Mouse (Mus musculus): ENCODE results near the gene Decr2. TPM values are rescaled to one million over a fixed set of nuclear protein-coding genes. Genes with fewer than 3 reads are reported as not detected.
A peak's percentile ranks its signal among the peaks of the same experiment; 100 is the strongest.

Gene Decr2
- polyA plus RNA-seq, 1 experiment from 2014 or later: 17.0 TPM

DNA sequence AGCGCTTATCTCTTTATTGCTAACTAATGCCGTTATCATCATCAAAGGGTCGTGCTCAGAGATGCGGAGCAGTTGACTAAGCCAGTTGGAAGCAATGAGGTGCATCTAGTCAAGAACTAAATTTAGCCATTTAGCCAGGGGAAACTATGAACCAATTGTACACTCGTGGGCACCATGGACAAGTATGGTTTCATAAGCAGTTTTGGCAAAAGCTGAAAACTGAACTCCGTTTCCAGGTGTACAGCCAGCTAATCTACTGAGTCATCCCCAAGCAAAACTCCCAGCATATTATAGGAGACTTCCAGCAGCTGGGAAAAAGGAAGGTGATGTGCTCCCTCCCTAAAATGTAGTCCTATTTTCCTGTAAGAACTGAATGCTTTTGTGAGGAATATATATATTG, 20.0 kb downstream of the Decr2 start:
- Histone ChIP-seq H3K4me1 (ENCODE audit: control insufficient read depth, insufficient read depth, low read length) (peaks cover 32% of the 10 kb centered on the region), H3K4me2 (peak overlapping the region; percentile 99), H3K36me3 (ENCODE audit: control insufficient read depth, insufficient read depth, low read length) (no peaks in the 10 kb centered on the region), H3K9ac (ENCODE audit: low read length) (no peak overlapping the region; the same call in 1 of the 2 replicates), H3K4me3 (ENCODE audit: low read depth, low read length) (peak overlapping the region; percentile 63; the same call in 1 of the 2 replicates), H3K9me3 (ENCODE audit: control insufficient read depth, low read length) (no peaks in the 10 kb centered on the region), H3K27me3 (ENCODE audit: control insufficient read depth, insufficient read depth, low read length) (peaks cover 3% of the 10 kb centered on the region; the same call in 1 of the 2 replicates), H3K27ac (ENCODE audit: low read depth, low read length) (no peak overlapping the region)
- WGBS: 40% methylated on average over 6 of the region's 6 CpGs
- ATAC-seq (ENCODE audit: low FRiP score): no peak
- no peak for DNase-seq (ENCODE audit: low spot score, missing footprints)

DNA sequence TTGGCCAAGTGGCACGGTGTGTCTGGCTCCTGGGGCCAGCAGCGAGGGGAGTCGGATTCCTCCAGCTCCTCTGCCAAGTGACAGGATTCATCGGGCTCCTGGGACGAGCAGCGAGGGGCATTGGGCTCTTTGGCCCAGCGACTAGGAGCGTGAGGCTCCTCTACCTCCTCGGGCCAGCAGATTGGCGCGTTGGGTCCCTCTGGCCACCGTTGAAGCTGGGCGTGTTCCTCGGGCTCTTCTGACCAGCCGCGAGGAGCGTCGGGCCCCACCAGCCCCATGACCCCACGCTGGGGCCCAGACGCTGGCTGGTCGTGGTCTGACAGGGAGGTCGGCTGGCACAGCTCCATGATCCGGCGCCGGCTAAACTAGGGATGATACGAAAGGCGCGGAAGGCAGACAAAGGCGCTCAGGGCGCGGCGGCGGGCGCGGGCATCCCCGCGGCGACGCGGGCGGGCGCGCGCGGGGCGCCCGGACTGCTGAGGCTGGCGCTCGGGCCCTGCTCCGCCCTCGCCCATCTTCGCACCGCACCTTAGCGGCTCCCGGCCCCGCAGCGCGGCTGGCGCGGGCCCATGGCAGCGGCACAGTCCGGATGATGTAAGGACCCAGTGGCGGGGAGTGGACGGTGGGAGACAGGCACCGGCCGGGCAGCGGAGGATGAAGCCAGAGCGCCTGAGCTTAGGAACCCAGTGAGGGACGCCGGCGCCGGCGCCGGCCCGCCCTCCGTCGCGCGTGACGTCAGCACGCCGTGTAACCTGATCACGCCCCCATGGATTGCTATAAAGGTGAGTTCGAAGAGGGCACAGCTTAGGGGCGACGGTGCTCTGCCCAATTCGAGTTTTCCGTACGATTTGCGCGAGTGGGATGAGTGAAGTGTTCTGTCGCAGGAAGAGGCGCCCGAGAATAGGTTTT, 21.1 kb downstream of the Decr2 start, which contains the start of gene Rab11fip3:
Gene Rab11fip3, minus strand, starts transcription at position 725 of the 909 bp plus-strand sequence.
- Histone ChIP-seq H3K4me1 (ENCODE audit: control insufficient read depth, insufficient read depth, low read length) (peaks cover 33% of the 10 kb centered on the region), H3K4me3 (ENCODE audit: low read depth, low read length) (peak within 1 kb of the TSS; percentile 63), H3K27ac (ENCODE audit: low read depth, low read length) (peak within 1 kb of the TSS; percentile 45), H3K27me3 (ENCODE audit: control insufficient read depth, insufficient read depth, low read length) (peaks cover 3% of the 10 kb centered on the region; the same call in 1 of the 2 replicates), H3K4me2 (peak within 1 kb of the TSS; percentile 99), H3K9me3 (ENCODE audit: control insufficient read depth, low read length) (no peaks in the 10 kb centered on the region), H3K36me3 (ENCODE audit: control insufficient read depth, insufficient read depth, low read length) (no peaks in the 10 kb centered on the region), H3K9ac (ENCODE audit: low read length) (peak within 1 kb of the TSS; percentile 87)
- ATAC-seq (ENCODE audit: low FRiP score) (peak; percentile 94), DNase-seq (ENCODE audit: low spot score, missing footprints) (peak; percentile 99)
- whole genome bisulfite sequencing: under 1% methylated on average over 93 of the region's 94 CpGs

DNA sequence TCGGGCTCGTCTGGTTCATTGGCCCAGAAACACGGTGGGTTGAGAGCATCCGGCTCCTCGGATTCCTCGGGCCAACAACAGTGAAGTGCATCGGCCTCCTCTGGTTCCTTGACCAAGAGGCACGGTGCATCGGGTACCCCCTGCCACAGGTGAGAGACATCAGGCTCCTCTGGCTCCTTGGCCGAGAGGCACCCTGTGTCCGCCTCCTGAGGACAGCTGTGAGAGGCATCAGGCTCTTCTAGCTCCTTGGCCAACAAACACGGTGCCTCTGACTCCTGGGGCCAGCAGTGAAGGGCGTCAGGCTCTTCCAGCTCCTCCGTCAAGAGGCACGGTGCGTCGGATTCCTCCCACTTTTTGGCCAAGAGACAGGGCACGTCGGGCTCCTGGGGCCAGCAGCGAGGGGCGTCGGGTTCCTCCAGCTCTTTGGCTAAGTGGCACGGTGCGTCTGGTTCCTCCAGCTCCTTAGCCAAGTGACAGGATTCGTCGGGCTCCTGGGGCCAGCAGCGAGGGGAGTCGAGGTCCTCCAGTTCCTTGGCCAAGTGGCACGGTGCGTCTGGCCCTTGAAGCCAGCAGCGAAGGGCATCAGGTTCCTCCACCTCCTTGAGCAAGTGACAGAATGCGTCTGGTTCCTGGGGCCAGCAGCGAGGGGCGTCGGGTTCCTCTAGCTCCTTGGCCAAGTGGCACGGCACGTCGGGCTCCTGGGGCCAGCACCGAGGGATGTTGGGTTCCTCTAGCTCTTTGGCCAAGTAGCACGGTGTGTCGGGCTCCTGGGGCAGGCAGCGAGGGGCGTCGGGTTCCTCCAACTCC, 21.9 kb downstream of the Decr2 start:
- peak; percentile 96 for DNase-seq (ENCODE audit: low spot score, missing footprints)
- peaks cover 33% of the 10 kb centered on the region for H3K4me1 ChIP-seq (ENCODE audit: control insufficient read depth, insufficient read depth, low read length)

DNA sequence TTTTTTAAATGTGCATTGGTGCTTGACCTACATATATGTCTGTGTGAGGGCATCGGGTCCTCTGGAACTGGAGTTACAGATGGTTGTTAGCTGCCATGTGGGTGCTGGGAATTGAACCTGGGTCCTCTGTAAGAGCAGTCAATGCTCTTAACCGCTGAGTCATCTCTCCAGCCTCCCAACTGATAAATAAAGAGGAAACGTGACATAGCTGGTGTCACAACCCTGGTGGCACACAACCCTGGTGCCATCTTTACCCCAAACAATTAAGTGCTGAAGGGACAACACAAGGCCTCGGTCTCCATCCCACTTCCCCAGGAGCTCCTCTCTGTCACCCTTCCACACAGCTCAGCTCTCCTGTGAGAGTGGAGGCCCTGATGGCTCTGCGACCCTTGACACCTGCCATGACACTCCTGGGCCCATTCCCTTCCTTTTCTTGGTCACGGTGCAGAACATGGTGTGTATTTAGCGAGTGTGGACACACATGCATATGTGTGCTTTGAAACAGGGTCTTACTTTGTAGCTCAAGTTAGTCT, 23.6 kb downstream of the Decr2 start:
- H3K4me1 ChIP-seq (ENCODE audit: control insufficient read depth, insufficient read depth, low read length): peaks cover 33% of the 10 kb centered on the region
- H3K27ac ChIP-seq (ENCODE audit: low read depth, low read length): no peak overlapping the region
- H3K9ac ChIP-seq (ENCODE audit: low read length): peak overlapping the region; percentile 87
- peak overlapping the region; percentile 63 for H3K4me3 ChIP-seq (ENCODE audit: low read depth, low read length)
- peak; percentile 75 for DNase-seq (ENCODE audit: low spot score, missing footprints)
- H3K4me2 ChIP-seq: peak overlapping the region; percentile 99
- H3K27me3 ChIP-seq (ENCODE audit: control insufficient read depth, insufficient read depth, low read length): peaks cover 3% of the 10 kb centered on the region; the same call in 1 of the 2 replicates
- no peak for ATAC-seq (ENCODE audit: low FRiP score)
- H3K36me3 ChIP-seq (ENCODE audit: control insufficient read depth, insufficient read depth, low read length): no peaks in the 10 kb centered on the region
- WGBS: 90% methylated on average over 7 of the region's 7 CpGs
- H3K9me3 ChIP-seq (ENCODE audit: control insufficient read depth, low read length): no peaks in the 10 kb centered on the region

More for the DNA sequence above, 21.9 kb downstream of the Decr2 start:
- ATAC-seq (ENCODE audit: low FRiP score): peak; percentile 42
- Histone ChIP-seq H3K9me3 (ENCODE audit: control insufficient read depth, low read length) (no peaks in the 10 kb centered on the region), H3K27me3 (ENCODE audit: control insufficient read depth, insufficient read depth, low read length) (peaks cover 3% of the 10 kb centered on the region; the same call in 1 of the 2 replicates), H3K4me3 (ENCODE audit: low read depth, low read length) (peak overlapping the region; percentile 63), H3K27ac (ENCODE audit: low read depth, low read length) (no peak overlapping the region), H3K9ac (ENCODE audit: low read length) (peak overlapping the region; percentile 87), H3K4me2 (peak overlapping the region; percentile 99), H3K36me3 (ENCODE audit: control insufficient read depth, insufficient read depth, low read length) (no peaks in the 10 kb centered on the region)
- 2% methylated on average over 44 of the region's 44 CpGs for WGBS

DNA sequence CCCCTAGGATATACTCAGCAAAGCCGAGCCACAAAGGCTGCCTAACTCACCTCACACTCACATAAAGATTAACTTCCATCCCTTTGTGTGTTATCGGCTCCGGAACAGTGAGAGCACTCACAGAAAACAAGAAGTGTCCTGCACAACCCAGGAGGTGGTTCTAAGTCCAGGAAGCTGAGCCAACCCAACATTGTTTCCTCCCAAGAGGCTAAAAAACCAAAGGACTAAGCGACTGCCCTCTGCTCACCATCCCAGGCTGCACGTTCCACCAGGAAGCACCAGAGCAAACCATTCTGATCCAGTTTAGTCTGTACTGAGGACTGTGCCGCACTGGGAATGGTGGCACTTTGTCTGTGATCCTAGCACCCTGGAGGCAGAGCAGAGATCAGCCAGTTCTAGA, 25.2 kb downstream of the Decr2 start:
- Histone ChIP-seq H3K9me3 (ENCODE audit: control insufficient read depth, low read length) (no peaks in the 10 kb centered on the region), H3K4me2 (no peak overlapping the region), H3K36me3 (ENCODE audit: control insufficient read depth, insufficient read depth, low read length) (peaks cover 2% of the 10 kb centered on the region; the same call in 1 of the 2 replicates), H3K4me3 (ENCODE audit: low read depth, low read length) (no peak overlapping the region), H3K4me1 (ENCODE audit: control insufficient read depth, insufficient read depth, low read length) (peaks cover 32% of the 10 kb centered on the region), H3K27me3 (ENCODE audit: control insufficient read depth, insufficient read depth, low read length) (no peaks in the 10 kb centered on the region), H3K27ac (ENCODE audit: low read depth, low read length) (no peak overlapping the region), H3K9ac (ENCODE audit: low read length) (0 out of 2 replicates have a peak overlapping the region, but pooled peaks have one; percentile 21)
- peak; percentile 79 for DNase-seq (ENCODE audit: low spot score, missing footprints)
- 77% methylated on average over 6 of the region's 6 CpGs for WGBS
- no peak for ATAC-seq (ENCODE audit: low FRiP score)

DNA sequence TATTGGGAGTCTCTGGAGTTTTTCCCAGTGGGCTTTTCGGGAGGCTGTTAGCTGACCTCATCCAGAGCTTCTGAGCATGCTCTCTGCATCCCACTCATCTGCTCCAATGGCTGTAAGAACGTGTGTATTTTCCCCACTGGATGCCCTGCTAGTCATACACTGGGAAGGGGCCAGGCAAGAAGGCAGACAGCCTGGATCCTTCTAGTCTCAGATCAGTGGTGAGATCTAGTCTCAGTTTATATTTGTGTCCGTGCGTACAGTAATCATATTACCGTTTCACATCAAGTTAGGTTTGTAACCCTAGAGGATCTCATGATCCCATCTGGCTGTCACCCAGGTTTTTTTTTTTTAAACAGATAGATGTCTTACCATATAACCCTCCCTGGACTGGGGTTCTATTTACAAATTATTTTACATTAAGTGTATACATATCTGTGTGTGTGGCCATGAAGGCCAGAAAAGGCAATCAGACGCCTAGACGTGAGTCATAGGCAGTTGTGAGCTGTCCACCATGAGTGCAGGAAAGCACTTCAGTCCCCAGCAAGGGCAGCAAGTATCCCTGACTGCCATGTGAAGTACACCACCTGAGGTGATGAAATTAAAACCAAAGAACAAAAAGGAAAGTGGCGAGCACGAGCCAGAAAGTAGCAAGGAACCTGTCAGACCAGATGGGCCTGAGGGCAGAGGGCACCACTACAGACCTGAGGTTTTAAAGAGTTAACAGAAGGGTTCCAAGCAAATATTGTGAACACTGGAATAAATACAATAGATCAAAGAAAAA, 32.2 kb downstream of the Decr2 start:
- H3K27ac ChIP-seq (ENCODE audit: low read depth, low read length): no peak overlapping the region
- 92% methylated on average over 9 of the region's 9 CpGs for WGBS
- H3K4me1 ChIP-seq (ENCODE audit: control insufficient read depth, insufficient read depth, low read length): 0 out of 2 replicates have a peak, but pooled peaks cover 3% of the 10 kb centered on the region
- ATAC-seq (ENCODE audit: low FRiP score) (no peak), DNase-seq (ENCODE audit: low spot score, missing footprints) (peak; percentile 49)
- peaks cover 9% of the 10 kb centered on the region for H3K36me3 ChIP-seq (ENCODE audit: control insufficient read depth, insufficient read depth, low read length)
- no peak overlapping the region for H3K9ac ChIP-seq (ENCODE audit: low read length)
- H3K4me3 ChIP-seq (ENCODE audit: low read depth, low read length): no peak overlapping the region
- H3K4me2 ChIP-seq: no peak overlapping the region
- H3K27me3 ChIP-seq (ENCODE audit: control insufficient read depth, insufficient read depth, low read length): no peaks in the 10 kb centered on the region
- no peaks in the 10 kb centered on the region for H3K9me3 ChIP-seq (ENCODE audit: control insufficient read depth, low read length)

DNA sequence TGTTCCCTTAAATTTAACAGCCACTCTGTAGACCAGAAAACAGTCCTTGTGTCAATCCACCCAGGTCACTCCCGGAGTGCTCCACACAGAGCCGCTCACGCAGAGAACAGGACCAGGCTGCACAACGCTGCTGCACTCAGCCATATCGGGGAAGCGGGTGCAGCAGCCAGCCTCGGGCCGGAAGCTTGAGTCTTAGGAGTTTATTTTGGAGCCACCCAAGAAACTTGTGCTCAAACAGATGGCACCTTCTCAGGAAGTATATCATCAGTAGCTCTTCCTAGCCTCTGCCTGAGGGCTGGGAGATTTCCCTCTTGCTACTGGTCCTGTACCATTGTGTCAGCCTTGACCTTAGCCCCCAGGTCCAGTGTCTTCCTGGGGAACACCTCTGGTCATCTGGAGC, 32.9 kb downstream of the Decr2 start:
- Histone ChIP-seq H3K27ac (ENCODE audit: low read depth, low read length) (no peak overlapping the region), H3K4me1 (ENCODE audit: control insufficient read depth, insufficient read depth, low read length) (0 out of 2 replicates have a peak, but pooled peaks cover 3% of the 10 kb centered on the region), H3K9ac (ENCODE audit: low read length) (no peak overlapping the region), H3K4me2 (no peak overlapping the region), H3K9me3 (ENCODE audit: control insufficient read depth, low read length) (no peaks in the 10 kb centered on the region), H3K27me3 (ENCODE audit: control insufficient read depth, insufficient read depth, low read length) (no peaks in the 10 kb centered on the region), H3K36me3 (ENCODE audit: control insufficient read depth, insufficient read depth, low read length) (peaks cover 11% of the 10 kb centered on the region), H3K4me3 (ENCODE audit: low read depth, low read length) (no peak overlapping the region)
- 95% methylated on average over 8 of the region's 8 CpGs for WGBS
- ATAC-seq (ENCODE audit: low FRiP score) (no peak), DNase-seq (ENCODE audit: low spot score, missing footprints) (no peak)

DNA sequence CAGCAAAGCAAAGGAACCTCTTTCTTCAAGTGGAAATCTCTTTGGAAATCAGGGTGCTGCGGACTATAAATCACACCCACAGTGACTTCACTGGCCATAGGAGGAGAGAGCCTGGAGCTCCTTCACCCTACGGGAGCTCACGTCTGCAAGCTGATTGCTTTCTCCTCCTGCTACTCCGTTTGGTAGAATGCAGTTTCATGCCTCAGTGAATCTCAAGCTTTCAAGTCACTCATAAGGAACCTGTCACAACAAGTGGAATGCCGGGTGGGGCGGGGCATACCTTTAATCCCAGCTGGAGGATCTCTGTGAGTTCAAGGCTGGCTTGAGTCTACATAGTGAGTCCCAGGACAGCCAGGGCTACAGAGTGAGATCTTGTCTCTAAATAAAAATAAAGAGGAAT, 35.0 kb downstream of the Decr2 start:
- 0 out of 2 replicates have a peak, but pooled peaks cover 3% of the 10 kb centered on the region for H3K4me1 ChIP-seq (ENCODE audit: control insufficient read depth, insufficient read depth, low read length)
- H3K27ac ChIP-seq (ENCODE audit: low read depth, low read length): no peak overlapping the region
- H3K9me3 ChIP-seq (ENCODE audit: control insufficient read depth, low read length): no peaks in the 10 kb centered on the region
- H3K9ac ChIP-seq (ENCODE audit: low read length): no peak overlapping the region
- no peaks in the 10 kb centered on the region for H3K27me3 ChIP-seq (ENCODE audit: control insufficient read depth, insufficient read depth, low read length)
- no peak overlapping the region for H3K4me2 ChIP-seq
- peaks cover 11% of the 10 kb centered on the region for H3K36me3 ChIP-seq (ENCODE audit: control insufficient read depth, insufficient read depth, low read length)
- no peak for ATAC-seq (ENCODE audit: low FRiP score)
- 50% methylated on average over 6 of the region's 6 CpGs for WGBS
- peak; percentile 23 for DNase-seq (ENCODE audit: low spot score, missing footprints)
- no peak overlapping the region for H3K4me3 ChIP-seq (ENCODE audit: low read depth, low read length)

Measured in midbrain, embryonic 11.5 days (tissue).